Mouse (Mus musculus): ENCODE results near the gene Zfp82. TPM values are rescaled to one million over a fixed set of nuclear protein-coding genes. Genes with fewer than 3 reads are reported as not detected.
A peak's percentile ranks its signal among the peaks of the same experiment; 100 is the strongest.
"Not testable (repeated sequence)": the region's sequence is repeated elsewhere in the genome, so short reads cannot be mapped to it uniquely, and the experiment has no call there.

Gene Zfp82
- polyA plus RNA-seq (2012; rRNA removed) (0.22 and 0.50 TPM in 2 replicates), polyA plus RNA-seq (2014; fragmentation: Nextera tagmentation; extraction: Ambion mirVana) (1.2 and 1.8 TPM in 2 replicates)

GRCm38 (mm10) chr7:30072146-30073028 lies at the start of gene Zfp82:
Gene Zfp82 (minus strand): TSS chr7:30072900.
- 0% methylated on average over 50 of the region's 50 CpGs for WGBS (ENCODE audit: insufficient replicate concordance)
- DNase-seq (ENCODE audit: low read depth in 3 of 3, low spot score in 3 of 3), result peak; percentile 65 to 73 (median 68)
- Histone ChIP-seq H3K4me3 (ENCODE audit: insufficient read depth in 1 of 2, low read depth in 2 of 2, low read length in 2 of 2) (peak within 1 kb of the TSS; percentile 61 to 80), H3K9me3 (ENCODE audit: control insufficient read depth, low read length) (no peaks in the 10 kb centered on the region), H3K27ac (no peak within 1 kb of the TSS), H3K36me3 (replicated peaks; ENCODE audit: control insufficient read depth, insufficient read depth, low read depth) (no peaks in the 10 kb centered on the region), H3K27me3 (ENCODE audit: control insufficient read depth, insufficient read depth, low read length) (no peaks in the 10 kb centered on the region), H3K4me1 (replicated peaks; ENCODE audit: control insufficient read depth in 2 of 2, insufficient read depth in 2 of 2, low read length in 1 of 2) (peaks cover 0 to 5% of the 10 kb centered on the region in 2 experiments; a peak in 3 of 4 replicates), H3K4me2 (ENCODE audit: low read depth) (peak within 1 kb of the TSS; percentile 83), H3K9ac (replicated peaks) (peak within 1 kb of the TSS; percentile 73)
- ATAC-seq (ENCODE audit: insufficient read depth), result peak; percentile 94
- no peak for TF ChIP-seq CTCF (IDR thresholded peaks at IDR 0.05; ENCODE audit: low read depth)
- no peak for TF ChIP-seq EP300 (IDR thresholded peaks at IDR 0.05; ENCODE audit: low read depth)

- ATAC-seq (ENCODE audit: insufficient read depth), result no peak
Observed at GRCm38 (mm10) chr7:30122188-30122530, 49.5 kb upstream of the Zfp82 start.

GRCm38 (mm10) chr7:30121308-30122187 lies 48.8 kb upstream of the Zfp82 start, which contains the start of gene Zfp382:
Gene Zfp382 (plus strand): TSS chr7:30121942.
- Histone ChIP-seq H3K9ac (replicated peaks) (peak within 1 kb of the TSS; percentile 83), H3K36me3 (replicated peaks; ENCODE audit: control insufficient read depth, insufficient read depth, low read depth) (no peaks in the 10 kb centered on the region), H3K4me1 (replicated peaks; ENCODE audit: control insufficient read depth in 2 of 2, insufficient read depth in 2 of 2, low read length in 1 of 2) (peaks cover 0 to 3% of the 10 kb centered on the region in 2 experiments; a peak in 1 of 4 replicates), H3K27ac (peak within 1 kb of the TSS; percentile 36), H3K4me3 (ENCODE audit: insufficient read depth in 1 of 2, low read depth in 2 of 2, low read length in 2 of 2) (peak within 1 kb of the TSS; percentile 73 to 92), H3K4me2 (ENCODE audit: low read depth) (peak within 1 kb of the TSS; percentile 87), H3K9me3 (ENCODE audit: control insufficient read depth, low read length) (no peaks in the 10 kb centered on the region), H3K27me3 (ENCODE audit: control insufficient read depth, insufficient read depth, low read length) (no peaks in the 10 kb centered on the region)
- peak; percentile 64 to 72 (median 66) for DNase-seq (ENCODE audit: low read depth in 3 of 3, low spot score in 3 of 3)
- under 1% methylated on average over 61 of the region's 61 CpGs for WGBS (ENCODE audit: insufficient replicate concordance)
- peak; percentile 91 for ATAC-seq (ENCODE audit: insufficient read depth)
- TF ChIP-seq CTCF (IDR thresholded peaks at IDR 0.05; ENCODE audit: low read depth) (0 out of 2 replicates have a peak, but pooled peaks have one; percentile 21), EP300 (IDR thresholded peaks at IDR 0.05; ENCODE audit: low read depth) (no peak)

More at GRCm38 (mm10) chr7:30122188-30122530, 49.5 kb upstream of the Zfp82 start:
- 6% methylated on average over 15 of the region's 15 CpGs for WGBS (ENCODE audit: insufficient replicate concordance)
- Histone ChIP-seq H3K4me1 (replicated peaks; ENCODE audit: control insufficient read depth in 2 of 2, insufficient read depth in 2 of 2, low read length in 1 of 2) (peaks cover 0 to 3% of the 10 kb centered on the region in 2 experiments; a peak in 1 of 4 replicates), H3K36me3 (replicated peaks; ENCODE audit: control insufficient read depth, insufficient read depth, low read depth) (no peaks in the 10 kb centered on the region), H3K9me3 (ENCODE audit: control insufficient read depth, low read length) (no peaks in the 10 kb centered on the region), H3K4me2 (ENCODE audit: low read depth) (peak overlapping the region; percentile 87), H3K27me3 (ENCODE audit: control insufficient read depth, insufficient read depth, low read length) (no peaks in the 10 kb centered on the region), H3K9ac (replicated peaks) (peak overlapping the region; percentile 83), H3K4me3 (ENCODE audit: insufficient read depth in 1 of 2, low read depth in 2 of 2, low read length in 2 of 2) (peak overlapping the region; percentile 73 to 92), H3K27ac (no peak overlapping the region)
- TF ChIP-seq EP300 (IDR thresholded peaks at IDR 0.05; ENCODE audit: low read depth) (no peak), CTCF (IDR thresholded peaks at IDR 0.05; ENCODE audit: low read depth) (no peak)
- DNase-seq (ENCODE audit: low read depth in 3 of 3, low spot score in 3 of 3), result no peak

GRCm38 (mm10) chr7:30117935-30118334 lies 45.2 kb upstream of the Zfp82 start:
- 83% methylated on average over 12 of the region's 12 CpGs for WGBS (ENCODE audit: insufficient replicate concordance)
- H3K27me3 ChIP-seq (ENCODE audit: control insufficient read depth, insufficient read depth, low read length); H3K4me3 ChIP-seq (ENCODE audit: insufficient read depth in 1 of 2, low read depth in 2 of 2, low read length in 2 of 2); H3K36me3 ChIP-seq (replicated peaks; ENCODE audit: control insufficient read depth, insufficient read depth, low read depth); H3K27ac ChIP-seq; H3K9ac ChIP-seq (replicated peaks); H3K9me3 ChIP-seq (ENCODE audit: control insufficient read depth, low read length); H3K4me2 ChIP-seq (ENCODE audit: low read depth); ATAC-seq (ENCODE audit: insufficient read depth); H3K4me1 ChIP-seq (replicated peaks; ENCODE audit: control insufficient read depth in 2 of 2, insufficient read depth in 2 of 2, low read length in 1 of 2): not testable (repeated sequence)
- DNase-seq (ENCODE audit: low read depth in 3 of 3, low spot score in 3 of 3), result peak in 1 of 3 experiments; percentile 29

Measured in liver, embryonic 14.5 days (tissue).